Mouse (Mus musculus) left cerebral cortex, postnatal 4 days (tissue): ENCODE results near the gene Slc35e4. TPM values are rescaled to one million over a fixed set of nuclear protein-coding genes. Genes with fewer than 3 reads are reported as not detected.
"Not testable (repeated sequence)": the region's sequence is repeated elsewhere in the genome, so short reads cannot be mapped to it uniquely, and the experiment has no call there.

Experiments
- DNase-seq: peaks from one replicate; pipeline ENCODE4 v3.0.0-alpha.2; 2022
- intact Hi-C: fragments of 180-260 bp; cut with DNase I; formaldehyde crosslinking; loops from one replicate; pipeline ENCODE4 v1.15.1; 2025
- total RNA-seq, 2 experiments: library from RNA; stranded (reverse); gene quantifications; 2 replicates each; pipeline ENCODE4 v1.2.3; 2021

Slc35e4 gene
- total RNA-seq, 2 experiments from 2014 or later, result 19.8 to 20.9 TPM

- DNase-seq, result no peak
- intact Hi-C loops, result no loop called here
Measured at GRCm38 (mm10) chr11:3920476-3920875, 6.0 kb upstream of the Slc35e4 start.

GRCm38 (mm10) chr11:3918738-3919137, 4.3 kb upstream of the Slc35e4 start:
- peak; percentile 60 for DNase-seq
- intact Hi-C loops, result loop anchor here (10.0 kb wide), 2 partner anchors 214 to 384 kb away; no protein-coding TSS in a partner anchor

DNA sequence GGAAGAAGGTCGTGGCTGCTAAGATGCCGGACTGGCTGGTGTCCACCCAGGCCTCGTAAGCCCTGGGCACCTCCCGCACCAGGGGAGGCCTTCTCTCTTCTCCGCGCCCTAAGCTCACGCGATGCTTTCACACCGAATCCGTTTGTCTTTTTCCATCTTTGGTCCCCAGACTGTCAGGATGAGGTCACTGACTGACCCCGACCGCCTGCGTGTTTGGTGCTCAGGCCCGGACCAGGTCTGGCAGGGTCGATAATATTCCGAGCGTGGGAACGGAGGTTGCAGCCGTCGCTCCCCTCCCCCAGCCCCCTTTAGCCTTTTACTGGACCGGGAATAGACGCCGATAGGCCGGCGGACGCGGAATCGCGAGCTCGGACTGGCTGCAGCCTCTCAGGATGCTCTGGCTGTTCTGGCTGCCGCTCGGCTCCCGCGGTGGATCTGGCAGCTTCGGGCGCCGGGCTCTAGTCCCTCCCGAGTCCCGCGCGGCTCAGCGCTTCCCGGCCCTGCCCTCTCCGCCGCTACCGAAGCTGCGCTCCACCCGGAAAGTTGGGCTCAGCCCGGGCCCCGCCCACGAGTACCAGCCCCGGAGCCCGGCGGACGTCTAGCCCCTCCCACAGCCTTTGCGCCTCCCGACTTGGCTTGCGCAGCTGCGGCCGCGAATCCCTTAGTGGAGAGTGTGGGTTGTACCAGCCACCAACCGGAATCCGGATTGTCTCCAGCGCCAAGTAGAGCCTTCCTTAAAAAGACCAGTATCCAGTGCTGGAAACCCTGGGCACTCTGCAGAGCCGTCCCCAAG, 952 bp downstream of the Slc35e4 start:
- intact Hi-C loops, result loop anchor here (5.0 to 10.0 kb wide), 3 partner anchors 106 to 379 kb away; no protein-coding TSS in a partner anchor
- DNase-seq, result peak; percentile 93

DNA sequence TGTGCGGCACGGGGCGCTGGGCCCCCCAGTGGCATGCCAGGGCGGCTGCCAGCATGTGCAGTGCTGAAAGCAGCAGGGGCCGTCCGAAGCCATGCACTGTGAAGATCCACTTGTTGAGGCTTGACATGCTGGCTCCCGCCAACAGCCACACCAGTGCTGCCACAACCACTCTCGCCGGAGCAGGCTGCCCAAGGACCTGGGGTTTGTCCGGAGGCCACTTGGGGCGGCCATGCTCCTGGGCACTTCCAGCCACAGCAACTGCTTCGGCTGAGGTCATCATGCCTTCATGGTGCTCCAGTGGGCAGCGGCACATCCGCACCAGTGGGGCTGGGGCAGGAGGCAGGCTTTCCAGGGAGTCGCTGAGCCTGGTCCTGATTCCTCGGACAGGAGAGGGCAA, 1.6 kb downstream of the Slc35e4 start:
- intact Hi-C loops, result loop anchor here (5.0 to 10.0 kb wide), 3 partner anchors 106 to 378 kb away; no protein-coding TSS in a partner anchor
- DNase-seq, result peak; percentile 45

DNA sequence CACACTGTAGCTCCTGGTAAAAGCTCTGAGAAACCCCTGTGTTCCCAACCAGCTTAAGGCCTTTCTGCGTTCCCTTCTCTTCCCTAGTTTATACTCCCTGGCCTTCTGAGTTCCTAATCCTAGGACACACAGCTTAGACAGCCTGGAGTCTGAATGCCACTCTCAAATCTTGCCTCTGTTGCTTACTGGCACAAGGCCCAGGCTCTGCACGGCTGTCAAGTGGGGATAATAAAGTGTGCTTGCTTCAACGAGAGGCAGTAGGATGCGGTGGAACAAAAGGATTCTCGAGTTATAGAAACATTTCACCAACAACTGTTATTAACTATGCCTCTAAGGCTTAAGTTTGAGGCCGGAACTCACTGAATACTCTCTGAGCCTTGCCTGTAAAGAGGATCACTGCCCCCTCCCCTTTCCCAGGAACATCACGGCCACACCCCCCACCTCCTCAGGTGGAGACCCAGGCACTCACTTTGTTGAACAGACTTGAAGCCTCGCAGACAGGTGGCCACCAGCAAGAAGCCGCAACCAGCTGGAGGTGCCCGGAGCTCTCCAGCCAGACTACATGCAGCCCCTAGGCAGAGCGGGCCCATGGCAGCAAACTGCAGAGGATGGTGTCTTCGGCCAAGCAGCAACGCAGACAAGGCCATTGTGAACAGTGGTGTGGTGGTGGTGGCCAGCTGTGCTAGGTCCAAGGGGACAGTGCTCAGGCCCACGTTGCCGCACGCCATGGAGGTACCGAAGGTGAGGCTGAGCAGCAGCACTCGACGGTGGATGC, 2.2 kb downstream of the Slc35e4 start:
- intact Hi-C loops, result loop anchor here (5.0 to 10.0 kb wide), 3 partner anchors 105 to 377 kb away; no protein-coding TSS in a partner anchor
- DNase-seq, result peak; percentile 71

DNA sequence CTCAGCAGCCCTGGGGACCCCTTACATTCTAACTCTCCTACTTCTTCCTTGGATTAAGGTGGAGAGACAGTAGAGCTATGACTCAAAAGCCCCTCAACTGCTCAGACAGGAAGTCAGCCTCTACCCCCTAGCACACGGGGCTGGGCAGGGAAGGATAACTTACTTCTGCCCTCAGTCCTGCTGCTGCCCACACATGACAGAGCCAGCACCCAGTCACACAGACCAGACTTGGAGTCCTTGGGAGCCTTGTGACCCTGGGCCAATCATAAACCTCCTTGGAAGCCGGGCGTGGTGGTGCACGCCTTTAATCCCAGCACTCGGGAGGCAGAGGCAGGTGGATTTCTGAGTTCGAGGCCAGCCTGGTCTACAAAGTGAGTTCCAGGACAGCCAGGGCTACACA, 3.0 kb downstream of the Slc35e4 start:
- DNase-seq, result not testable (repeated sequence)
- intact Hi-C loops, result loop anchor here (5.0 to 10.0 kb wide), 3 partner anchors 104 to 377 kb away; no protein-coding TSS in a partner anchor

DNA sequence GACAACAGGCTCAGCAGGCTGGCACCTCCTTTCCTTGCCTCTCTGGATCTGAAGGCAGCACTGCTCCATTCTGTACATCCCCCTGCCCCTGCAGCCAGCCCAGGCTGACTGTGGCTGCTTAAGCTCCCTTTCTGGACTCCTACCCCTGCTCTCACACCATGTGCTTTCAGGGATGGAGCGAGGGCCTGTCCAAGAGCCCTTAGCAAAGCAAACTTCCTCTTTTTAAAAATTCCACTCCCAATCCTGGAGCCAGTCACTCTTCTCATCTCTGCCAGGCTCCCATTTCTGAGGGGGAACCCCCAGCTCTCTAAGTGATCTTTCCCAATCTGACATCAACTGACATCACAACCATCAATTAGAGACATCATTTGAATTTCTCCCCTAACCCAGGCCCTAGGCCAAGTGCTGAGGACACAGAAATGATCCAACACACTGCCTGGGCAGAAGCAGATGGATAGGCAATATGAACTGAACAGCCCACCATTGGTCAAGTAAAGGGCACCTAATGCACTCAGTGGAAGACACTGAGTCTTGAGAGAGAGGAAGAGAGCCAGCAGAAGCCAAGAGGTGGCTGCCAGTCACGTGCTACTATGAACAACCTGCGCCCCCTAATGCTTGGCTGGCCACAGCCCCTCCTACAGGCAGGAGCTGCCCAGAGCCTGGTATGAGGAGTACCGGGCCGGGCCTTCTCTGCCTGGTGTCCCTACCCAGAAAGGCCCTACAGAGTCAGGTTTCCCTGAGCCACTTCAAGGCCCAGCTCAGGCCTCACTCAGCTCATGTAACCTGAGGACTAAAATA, 3.8 kb downstream of the Slc35e4 start:
- peak; percentile 24 for DNase-seq
- intact Hi-C loops, result loop anchor here (5.0 to 10.0 kb wide), 3 partner anchors 103 to 376 kb away; no protein-coding TSS in a partner anchor

- DNase-seq, result no peak
- intact Hi-C loops, result no loop called here
Measured at GRCm38 (mm10) chr11:3909236-3909635, 5.2 kb downstream of the Slc35e4 start.

- DNase-seq, result no peak
- intact Hi-C loops, result no loop called here
Measured at GRCm38 (mm10) chr11:3905446-3905845, 9.0 kb downstream of the Slc35e4 start.

- intact Hi-C loops, result no loop called here
- no peak for DNase-seq
Measured at GRCm38 (mm10) chr11:3904673-3905072, 9.8 kb downstream of the Slc35e4 start.

DNA sequence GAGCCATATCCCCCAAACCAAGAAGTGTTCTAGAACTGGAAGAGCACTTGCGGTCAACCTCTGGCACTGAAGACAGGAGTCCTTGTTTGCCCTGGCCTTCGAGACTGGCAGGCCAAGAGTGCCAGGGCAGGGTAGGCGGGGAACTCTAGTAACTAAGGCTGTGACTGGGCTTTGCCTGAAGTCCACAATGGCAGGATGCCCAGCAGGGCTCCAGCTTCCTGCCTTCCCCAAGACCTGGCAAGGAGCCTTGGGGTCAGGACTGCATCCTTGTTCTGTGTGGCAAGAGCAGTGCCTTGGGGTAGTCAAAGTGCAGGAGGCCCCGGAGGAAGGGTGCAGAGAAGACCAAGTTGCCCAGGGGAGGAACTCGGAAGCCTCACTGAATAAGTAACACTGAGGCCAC, 11.4 kb downstream of the Slc35e4 start:
- peak; percentile 63 for DNase-seq

DNA sequence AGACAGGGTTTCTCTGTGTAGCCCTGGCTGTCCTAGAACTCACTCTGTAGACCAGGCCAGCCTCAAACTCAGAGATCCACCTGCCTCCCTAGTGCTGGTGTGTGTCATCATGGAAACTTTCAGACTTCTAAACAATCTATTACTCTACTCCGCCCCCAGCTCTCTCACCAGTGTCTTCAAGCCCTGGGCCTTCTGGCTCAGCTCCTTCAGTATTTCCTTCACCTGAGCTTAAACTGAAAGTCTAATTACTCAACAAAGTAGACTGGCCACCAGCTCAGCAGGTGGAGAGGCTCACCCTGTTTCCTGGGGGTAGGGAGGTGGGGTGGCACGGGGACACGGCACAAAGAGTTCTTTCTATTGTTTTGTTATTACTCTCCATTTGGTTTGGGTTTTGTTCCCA, 11.9 kb downstream of the Slc35e4 start:
- no peak for DNase-seq
- intact Hi-C loops, result no loop called here

More for the DNA sequence above, 11.4 kb downstream of the Slc35e4 start:
- intact Hi-C loops, result no loop called here

DNA sequence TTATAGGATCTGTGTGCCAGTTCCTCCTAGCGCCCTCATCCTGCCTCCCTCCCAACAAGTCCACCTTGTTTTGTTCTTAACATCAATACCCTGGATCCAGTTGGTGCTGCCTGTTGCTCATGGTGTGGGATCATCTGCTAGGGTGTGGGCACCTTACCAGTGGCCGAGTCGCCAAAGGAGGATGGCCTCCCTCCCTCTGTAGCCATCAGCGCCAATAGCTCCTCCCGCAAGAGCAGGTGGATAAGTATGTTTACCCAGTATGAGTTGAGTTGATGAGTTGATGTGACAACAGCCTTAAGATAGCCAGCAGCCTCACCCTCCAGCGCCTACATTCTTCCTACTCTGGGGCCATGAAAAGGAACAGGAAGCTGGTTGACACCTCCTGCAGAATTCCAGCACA, 14.2 kb downstream of the Slc35e4 start:
- intact Hi-C loops, result no loop called here
- DNase-seq, result no peak

GRCm38 (mm10) chr11:3895933-3896332, 18.5 kb downstream of the Slc35e4 start:
- intact Hi-C loops, result no loop called here
- DNase-seq, result no peak

DNA sequence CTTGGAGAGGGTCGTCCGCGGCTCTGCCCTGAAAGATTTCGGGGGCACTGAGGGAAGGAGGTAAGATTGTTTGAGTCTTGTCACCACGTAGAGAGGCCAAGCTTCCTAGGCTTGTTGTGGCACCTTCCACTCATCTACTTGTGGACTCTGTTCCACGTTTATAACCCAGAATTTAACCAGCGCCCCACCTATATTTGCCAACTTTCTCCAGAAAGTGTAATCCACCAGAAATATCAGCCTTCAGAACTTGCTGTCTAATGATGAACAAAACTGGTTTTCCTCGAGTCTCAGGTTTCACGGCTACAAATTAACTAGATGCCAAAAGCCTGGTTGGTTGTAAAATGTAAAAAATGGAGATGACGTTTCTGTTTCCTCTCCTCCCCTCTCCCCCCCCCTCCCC, 19.0 kb downstream of the Slc35e4 start:
- intact Hi-C loops, result no loop called here
- DNase-seq, result no peak

- intact Hi-C loops, result no loop called here
- peak; percentile 96 for DNase-seq
Measured at GRCm38 (mm10) chr11:3894406-3895281, 19.8 kb downstream of the Slc35e4 start, which contains the start of the genes 4921536K21Rik and Dusp18. Gene 4921536K21Rik, minus strand, starts transcription at chr11:3895098. Gene Dusp18, plus strand, starts transcription at chr11:3895240.

DNA sequence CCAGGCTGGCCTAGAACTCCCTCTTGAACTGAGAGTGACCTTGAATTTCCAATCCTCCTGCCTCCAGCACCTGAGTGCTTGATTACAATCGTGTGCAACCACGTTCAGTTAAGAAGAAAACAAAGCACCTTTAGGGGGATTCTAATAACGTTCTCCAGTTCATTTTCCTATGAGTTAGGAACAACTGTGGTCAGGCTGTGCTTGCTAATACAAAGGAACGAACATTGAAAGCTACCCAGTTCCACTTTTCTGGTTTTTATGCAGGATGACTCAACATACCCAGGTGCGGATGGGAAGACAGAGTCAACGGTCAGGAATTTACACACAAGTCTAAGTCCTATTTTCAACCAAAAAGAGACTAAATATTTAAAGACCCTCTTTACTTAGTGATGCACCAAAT, 20.5 kb downstream of the Slc35e4 start:
- intact Hi-C loops, result no loop called here

DNA sequence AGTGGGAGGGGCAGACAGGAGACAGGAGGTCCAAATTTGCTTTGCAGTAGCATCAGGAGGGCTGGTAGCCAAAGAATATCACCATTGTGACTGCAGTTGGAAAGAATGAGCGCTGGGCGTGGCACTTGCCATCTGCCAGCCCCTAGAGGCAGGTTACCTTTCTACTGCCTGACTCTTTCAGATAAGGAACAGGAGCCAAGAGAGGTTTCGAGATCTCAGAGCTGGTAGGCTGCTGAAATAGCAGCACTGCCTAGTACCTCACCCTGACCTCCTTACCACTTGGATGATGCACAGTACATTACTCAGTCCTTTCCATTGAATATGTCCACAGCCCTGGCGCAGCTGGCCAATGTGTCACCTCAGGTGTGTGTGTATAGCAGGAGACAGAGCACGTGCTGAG, 27.1 kb downstream of the Slc35e4 start:
- intact Hi-C loops, result no loop called here
- DNase-seq, result no peak

More for the DNA sequence above, 20.5 kb downstream of the Slc35e4 start:
- DNase-seq, result no peak

DNA sequence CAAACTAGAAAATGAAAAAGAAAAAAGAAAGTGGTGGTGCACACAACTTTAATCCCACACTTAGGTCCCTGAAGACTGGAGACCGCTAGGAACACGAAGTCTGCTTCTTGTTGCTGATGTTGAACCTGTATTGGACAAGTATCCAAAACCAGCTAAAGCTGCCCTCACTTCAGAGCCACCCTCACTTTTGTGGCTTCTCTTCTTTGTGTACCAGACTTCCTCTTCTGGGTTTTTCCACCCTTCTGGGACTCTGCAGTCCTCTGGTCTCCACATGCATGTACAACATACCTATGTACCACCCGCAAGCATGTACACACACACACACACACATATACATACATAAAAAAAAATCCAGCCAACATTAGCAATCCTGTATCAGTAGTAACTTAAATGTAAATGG, 30.8 kb downstream of the Slc35e4 start:
- intact Hi-C loops, result no loop called here
- DNase-seq, result no peak
